Mouse (Mus musculus) limb, embryonic 13.5 days (tissue): Measurements from ENCODE around the gene Nckap5. TPM values are rescaled to one million over a fixed set of nuclear protein-coding genes. Genes with fewer than 3 reads are reported as not detected.
A peak's percentile ranks its signal among the peaks of the same experiment; 100 is the strongest.

Source experiments
- ATAC-seq: fragments of 200-750 bp; cut with Nextera tagmentation; 2 replicates; pipeline ENCODE4 v1.8.0; 2017; ENCODE audit warnings: low read depth, moderate number of reproducible peaks, moderate TSS enrichment; ENCODE audit not compliant: low FRiP score
- H3K27ac ChIP-seq: fragments of 300-500 bp; sonication (generic); 2 replicates; pipeline ENCODE4 v1.5.1; 2015; ENCODE audit warnings: inconsistent platforms, mild to moderate bottlenecking, moderate library complexity
- H3K27me3 ChIP-seq: fragments of 300-500 bp; sonication (generic); 2 replicates; pipeline ENCODE4 v1.6.1; 2015; ENCODE audit warnings: mild to moderate bottlenecking, inconsistent platforms
- H3K36me3 ChIP-seq: fragments of 300-500 bp; sonication (generic); 2 replicates; pipeline ENCODE4 v1.6.1; 2015; ENCODE audit warnings: inconsistent platforms, mild to moderate bottlenecking, moderate library complexity
- H3K4me1 ChIP-seq: fragments of 300-500 bp; sonication (generic); 2 replicates; pipeline ENCODE4 v1.6.1; 2015; ENCODE audit warnings: inconsistent platforms
- H3K4me2 ChIP-seq: fragments of 300-500 bp; sonication (generic); replicated peaks from 2 replicates; pipeline ENCODE4 v1.6.1; 2015; ENCODE audit warnings: inconsistent platforms, mild to moderate bottlenecking, moderate library complexity
- H3K4me3 ChIP-seq: fragments of 300-500 bp; sonication (generic); 2 replicates; pipeline ENCODE4 v1.5.1; 2015; ENCODE audit warnings: moderate library complexity, mild to moderate bottlenecking, inconsistent platforms
- H3K9ac ChIP-seq: fragments of 300-500 bp; sonication (generic); 2 replicates; pipeline ENCODE4 v1.6.1; 2015; ENCODE audit warnings: mild to moderate bottlenecking, inconsistent platforms
- H3K9me3 ChIP-seq: fragments of 300-500 bp; sonication (generic); 2 replicates; pipeline ENCODE4 v1.6.1; 2016; ENCODE audit warnings: inconsistent platforms
- WGBS: fragments of 180-500 bp; shearing (Covaris S2); methylation state at CpG from one replicate; pipeline ENCODE4 v1.1.7; 2015; 5-methylcytosine and 5-hydroxymethylcytosine counted together
- polyA plus RNA-seq: library from polyadenylated mRNA; unstranded; fragments of >200 nt; fragmentation: Nextera tagmentation; extraction: Ambion mirVana; gene quantifications from 2 replicates; pipeline ENCODE4 v1.2.1, GENCODE M21; 2015

The Nckap5 gene
- polyA plus RNA-seq: 12.2 and 13.5 TPM in 2 replicates

- Histone ChIP-seq H3K4me2 (peak within 1 kb of the TSS; percentile 80), H3K4me3 (peak within 1 kb of the TSS; percentile 48), H3K27me3 (no peaks in the 10 kb centered on the region; the same call in 1 of the 2 replicates), H3K9me3 (no peaks in the 10 kb centered on the region), H3K27ac (peak within 1 kb of the TSS; percentile 89), H3K4me1 (peaks cover 20% of the 10 kb centered on the region), H3K9ac (peak within 1 kb of the TSS; percentile 63), H3K36me3 (0 out of 2 replicates have a peak, but pooled peaks cover 3% of the 10 kb centered on the region)
- WGBS: under 1% methylated on average over 35 of the region's 35 CpGs
- peak; percentile 84 for ATAC-seq
Measured at GRCm38 (mm10) chr1:126830031-126830927, at the start of gene Nckap5. Gene Nckap5, minus strand, starts transcription at chr1:126830799.

GRCm38 (mm10) chr1:126877495-126877894 is 46.9 kb upstream of the Nckap5 start:
- Histone ChIP-seq H3K9ac (no peak overlapping the region), H3K27me3 (no peaks in the 10 kb centered on the region), H3K36me3 (no peaks in the 10 kb centered on the region), H3K9me3 (no peaks in the 10 kb centered on the region), H3K27ac (no peak overlapping the region), H3K4me2 (no peak overlapping the region), H3K4me1 (no peaks in the 10 kb centered on the region), H3K4me3 (no peak overlapping the region)
- 89% methylated on average over 2 of the region's 2 CpGs for WGBS
- no peak for ATAC-seq

DNA sequence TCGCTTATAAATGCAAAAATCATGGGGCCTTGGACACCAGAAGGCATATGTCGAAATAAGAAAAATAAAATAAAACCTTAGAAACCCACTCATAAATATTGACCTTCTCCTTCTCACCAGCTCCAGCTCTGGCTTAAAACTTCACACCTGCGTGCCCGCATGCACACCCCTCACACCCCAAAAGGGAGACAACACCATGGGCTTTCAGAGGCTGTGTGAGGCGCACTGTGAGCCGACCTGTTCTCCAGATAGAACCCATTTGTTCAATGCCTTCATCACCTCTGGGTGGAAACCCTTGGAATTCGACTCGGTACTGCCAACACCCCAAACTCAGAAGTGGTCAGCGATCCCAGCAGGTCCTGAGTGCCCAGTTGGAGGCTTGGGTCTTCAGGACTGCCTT is 37.8 kb upstream of the Nckap5 start:
- peaks cover 4% of the 10 kb centered on the region; the same call in 1 of the 2 replicates for H3K9me3 ChIP-seq
- H3K4me1 ChIP-seq: peaks cover 19% of the 10 kb centered on the region
- no peaks in the 10 kb centered on the region for H3K27me3 ChIP-seq
- no peak overlapping the region for H3K4me2 ChIP-seq
- WGBS: 77% methylated on average over 9 of the region's 9 CpGs
- peak; percentile 64 for ATAC-seq
- H3K9ac ChIP-seq: no peak overlapping the region
- peak overlapping the region; percentile 11; the same call in 1 of the 2 replicates for H3K27ac ChIP-seq
- no peaks in the 10 kb centered on the region for H3K36me3 ChIP-seq
- H3K4me3 ChIP-seq: no peak overlapping the region

DNA sequence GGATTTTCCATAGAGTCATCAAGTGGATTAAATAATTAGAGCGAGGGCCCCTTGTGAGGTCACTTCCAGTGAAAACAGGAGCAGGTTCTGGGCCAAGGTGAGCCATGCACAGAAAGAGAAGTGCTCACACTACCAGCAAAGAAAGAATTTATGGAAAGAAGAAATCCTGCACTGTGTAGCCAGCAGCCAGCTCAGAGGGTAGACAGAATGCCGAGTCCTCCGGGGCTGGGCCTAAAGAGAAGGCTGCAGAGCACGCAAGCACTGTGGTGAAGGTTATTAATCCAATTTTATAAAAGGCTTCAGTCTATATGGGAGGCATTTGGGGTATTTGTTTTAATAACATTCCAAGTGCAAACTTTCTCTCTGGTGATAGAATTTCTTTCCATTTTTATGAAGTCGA is 37.3 kb upstream of the Nckap5 start:
- 62% methylated on average over 5 of the region's 5 CpGs for WGBS
- Histone ChIP-seq H3K27me3 (no peaks in the 10 kb centered on the region), H3K4me1 (peaks cover 19% of the 10 kb centered on the region), H3K4me3 (no peak overlapping the region), H3K27ac (peak overlapping the region; percentile 52; the same call in 1 of the 2 replicates), H3K4me2 (no peak overlapping the region), H3K9ac (no peak overlapping the region), H3K36me3 (no peaks in the 10 kb centered on the region), H3K9me3 (peaks cover 4% of the 10 kb centered on the region; the same call in 1 of the 2 replicates)
- ATAC-seq: peak; percentile 51

- ATAC-seq: peak; percentile 52; the same call in 1 of the 2 replicates
- WGBS: 28% methylated on average over 7 of the region's 7 CpGs
- Histone ChIP-seq H3K27me3 (no peaks in the 10 kb centered on the region), H3K9ac (no peak overlapping the region), H3K9me3 (peaks cover 4% of the 10 kb centered on the region; the same call in 1 of the 2 replicates), H3K4me3 (no peak overlapping the region), H3K4me2 (no peak overlapping the region), H3K36me3 (no peaks in the 10 kb centered on the region), H3K4me1 (peaks cover 19% of the 10 kb centered on the region), H3K27ac (0 out of 2 replicates have a peak overlapping the region, but pooled peaks have one; percentile 15)
Measured at GRCm38 (mm10) chr1:126865591-126866086, 35.0 kb upstream of the Nckap5 start.

GRCm38 (mm10) chr1:126861816-126862215 is 31.2 kb upstream of the Nckap5 start:
- no peak overlapping the region for H3K27ac ChIP-seq
- H3K27me3 ChIP-seq: no peaks in the 10 kb centered on the region
- no peak overlapping the region for H3K9ac ChIP-seq
- H3K4me1 ChIP-seq: peaks cover 9% of the 10 kb centered on the region
- no peak for ATAC-seq
- H3K9me3 ChIP-seq: peaks cover 4% of the 10 kb centered on the region; the same call in 1 of the 2 replicates
- H3K36me3 ChIP-seq: no peaks in the 10 kb centered on the region
- no peak overlapping the region for H3K4me3 ChIP-seq
- no peak overlapping the region for H3K4me2 ChIP-seq
- 81% methylated on average over 3 of the region's 3 CpGs for WGBS

DNA sequence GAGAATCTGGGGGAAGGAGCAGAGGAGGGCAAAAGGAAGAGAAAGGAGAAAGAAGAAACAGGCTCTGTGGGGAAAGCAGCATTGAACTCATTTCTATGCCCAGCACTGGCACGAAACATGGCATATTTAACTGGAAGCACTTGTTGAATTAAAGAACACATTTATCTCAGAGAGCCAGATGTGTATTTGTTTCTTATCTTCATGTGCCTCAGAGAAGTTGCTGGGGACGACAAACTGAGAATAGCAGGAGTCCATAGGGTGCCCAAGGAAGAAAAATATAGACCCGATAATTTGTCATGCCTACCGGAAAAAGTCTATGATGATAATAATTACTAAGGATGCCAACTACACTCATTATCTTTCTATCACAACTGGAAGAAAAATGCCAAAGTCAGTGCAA is 29.9 kb upstream of the Nckap5 start:
- Histone ChIP-seq H3K9ac (no peak overlapping the region), H3K4me3 (no peak overlapping the region), H3K4me2 (no peak overlapping the region), H3K27ac (no peak overlapping the region), H3K4me1 (peaks cover 2% of the 10 kb centered on the region), H3K9me3 (peaks cover 4% of the 10 kb centered on the region; the same call in 1 of the 2 replicates), H3K36me3 (no peaks in the 10 kb centered on the region), H3K27me3 (no peaks in the 10 kb centered on the region)
- no peak for ATAC-seq
- 89% methylated on average over 4 of the region's 4 CpGs for WGBS

DNA sequence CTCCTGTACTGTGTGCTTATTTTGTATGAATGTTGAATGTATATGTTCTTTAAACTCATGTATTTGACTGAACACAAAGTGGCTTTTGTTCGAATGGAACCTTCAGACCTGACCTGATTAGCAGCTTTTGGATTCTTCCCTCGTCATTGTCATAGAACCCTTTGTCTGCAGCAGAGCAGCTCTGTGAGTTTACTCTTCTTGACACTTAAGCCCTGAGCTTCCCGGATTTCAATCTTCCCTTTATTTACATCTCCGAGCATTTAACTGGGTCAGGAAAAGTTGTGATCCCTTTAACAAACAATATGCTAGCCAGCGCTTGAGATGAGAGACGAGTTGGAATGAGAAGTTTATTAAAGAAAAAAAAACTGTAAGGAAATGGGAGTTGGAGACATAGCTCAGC is 18.9 kb upstream of the Nckap5 start:
- H3K9me3 ChIP-seq: no peaks in the 10 kb centered on the region
- no peak overlapping the region for H3K4me2 ChIP-seq
- no peak overlapping the region for H3K4me3 ChIP-seq
- no peak overlapping the region for H3K27ac ChIP-seq
- no peak overlapping the region for H3K9ac ChIP-seq
- H3K4me1 ChIP-seq: no peaks in the 10 kb centered on the region
- H3K27me3 ChIP-seq: no peaks in the 10 kb centered on the region
- no peaks in the 10 kb centered on the region for H3K36me3 ChIP-seq
- ATAC-seq: no peak
- WGBS: 68% methylated on average over 6 of the region's 6 CpGs

- Histone ChIP-seq H3K9ac (no peak overlapping the region), H3K27me3 (no peaks in the 10 kb centered on the region), H3K4me3 (no peak overlapping the region), H3K27ac (no peak overlapping the region), H3K4me1 (no peaks in the 10 kb centered on the region), H3K4me2 (no peak overlapping the region), H3K9me3 (no peaks in the 10 kb centered on the region), H3K36me3 (no peaks in the 10 kb centered on the region)
- 76% methylated on average over 4 of the region's 4 CpGs for WGBS
- ATAC-seq: no peak
Measured at GRCm38 (mm10) chr1:126846317-126846716, 15.7 kb upstream of the Nckap5 start.

GRCm38 (mm10) chr1:126832885-126833284 is 2.3 kb upstream of the Nckap5 start:
- WGBS: 84% methylated on average over 1 of the region's 1 CpGs
- ATAC-seq: no peak

DNA sequence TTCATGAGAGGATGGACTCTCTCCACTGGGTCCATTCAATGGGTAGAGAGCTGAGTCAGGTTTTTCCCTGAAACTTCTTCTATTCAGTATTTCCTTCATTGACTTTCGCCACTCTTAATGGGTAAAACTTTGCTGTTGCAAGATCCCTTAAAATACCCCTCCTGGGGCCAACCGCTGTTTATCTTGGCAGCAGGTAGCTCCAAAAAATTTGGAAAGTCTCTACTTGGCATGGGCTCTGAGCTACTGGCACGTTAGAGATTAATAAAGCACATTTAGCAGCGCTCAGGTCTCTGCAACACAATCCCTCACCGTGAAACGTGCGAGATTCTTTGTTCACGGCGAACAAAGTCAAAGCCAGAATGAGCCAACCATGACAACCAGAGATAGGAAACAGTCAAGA is 1.6 kb downstream of the Nckap5 start:
- H3K27me3 ChIP-seq: no peaks in the 10 kb centered on the region; the same call in 1 of the 2 replicates
- no peaks in the 10 kb centered on the region for H3K9me3 ChIP-seq
- peak overlapping the region; percentile 80 for H3K4me2 ChIP-seq
- ATAC-seq: peak; percentile 25; the same call in 1 of the 2 replicates
- H3K36me3 ChIP-seq: 0 out of 2 replicates have a peak, but pooled peaks cover 3% of the 10 kb centered on the region
- peaks cover 23% of the 10 kb centered on the region for H3K4me1 ChIP-seq
- H3K4me3 ChIP-seq: peak overlapping the region; percentile 36
- peak overlapping the region; percentile 77 for H3K27ac ChIP-seq
- 0 out of 2 replicates have a peak overlapping the region, but pooled peaks have one; percentile 25 for H3K9ac ChIP-seq
- 55% methylated on average over 9 of the region's 9 CpGs for WGBS

More at GRCm38 (mm10) chr1:126832885-126833284, 2.3 kb upstream of the Nckap5 start:
- Histone ChIP-seq H3K36me3 (no peaks in the 10 kb centered on the region), H3K4me2 (no peak overlapping the region), H3K27ac (no peak overlapping the region), H3K27me3 (no peaks in the 10 kb centered on the region; the same call in 1 of the 2 replicates), H3K9me3 (no peaks in the 10 kb centered on the region), H3K9ac (no peak overlapping the region), H3K4me3 (no peak overlapping the region), H3K4me1 (peaks cover 20% of the 10 kb centered on the region)

DNA sequence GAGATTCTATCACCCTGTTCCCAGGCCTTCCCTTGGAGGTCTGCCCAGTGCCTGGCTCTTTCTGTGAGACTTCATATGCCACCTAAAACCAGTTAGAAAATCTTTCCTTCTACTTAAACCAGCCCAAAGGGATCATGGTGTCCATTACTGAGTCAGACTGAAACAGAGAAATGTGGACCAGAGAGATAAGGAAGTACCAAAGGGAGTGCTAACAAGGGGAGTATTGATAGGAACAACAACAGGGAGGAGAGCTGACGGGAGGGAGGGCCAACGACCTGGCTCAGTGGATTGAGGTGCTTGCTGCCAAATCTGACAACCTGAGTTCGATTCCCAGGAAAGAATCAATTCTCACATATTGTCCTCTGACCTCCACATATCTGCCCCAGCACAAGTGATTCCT is 5.8 kb downstream of the Nckap5 start:
- no peak overlapping the region for H3K27ac ChIP-seq
- peaks cover 18% of the 10 kb centered on the region for H3K4me1 ChIP-seq
- H3K4me2 ChIP-seq: no peak overlapping the region
- H3K4me3 ChIP-seq: no peak overlapping the region
- ATAC-seq: no peak
- no peaks in the 10 kb centered on the region for H3K9me3 ChIP-seq
- no peaks in the 10 kb centered on the region for H3K27me3 ChIP-seq
- WGBS: 60% methylated on average over 3 of the region's 3 CpGs
- H3K9ac ChIP-seq: no peak overlapping the region
- H3K36me3 ChIP-seq: 0 out of 2 replicates have a peak, but pooled peaks cover 3% of the 10 kb centered on the region
